Mouse (Mus musculus): ENCODE data around the gene Slfn8.
"Not testable (repeated sequence)": the region's sequence is repeated elsewhere in the genome, so short reads cannot be mapped to it uniquely, and the experiment has no call there.

Gene Slfn8

GRCm38 (mm10) chr11:83020621-83021020 lies at the start of gene Slfn8:
Slfn8 (minus strand) TSS chr11:83020810.
- DNase-seq (ENCODE audit: low spot score in 2 of 2) = peak; percentile 29 to 46

GRCm38 (mm10) chr11:83067982-83068694 lies 47.5 kb upstream of the Slfn8 start:
- DNase-seq (ENCODE audit: low spot score in 2 of 2) = peak in 1 of 2 experiments; percentile 22

- peak in 1 of 2 experiments; percentile 38 for DNase-seq (ENCODE audit: low spot score in 2 of 2)
Measured at GRCm38 (mm10) chr11:83066640-83067531, 46.3 kb upstream of the Slfn8 start.

GRCm38 (mm10) chr11:83065441-83066344 lies 45.1 kb upstream of the Slfn8 start:
- peak; percentile 46 to 47 for DNase-seq (ENCODE audit: low spot score in 2 of 2)

- peak; percentile 48 for DNase-seq (ENCODE audit: low spot score in 2 of 2)
Measured at GRCm38 (mm10) chr11:83064946-83065345, 44.3 kb upstream of the Slfn8 start, which contains the start of gene Slfn2. Slfn2 (plus strand) TSS chr11:83065112.

GRCm38 (mm10) chr11:83063941-83064349 lies 43.3 kb upstream of the Slfn8 start:
- peak in 1 of 2 experiments; percentile 3 for DNase-seq (ENCODE audit: low spot score in 2 of 2)

- DNase-seq (ENCODE audit: low spot score in 2 of 2) = no peak
Measured at GRCm38 (mm10) chr11:83063126-83063525, 42.5 kb upstream of the Slfn8 start.

- no peak for DNase-seq (ENCODE audit: low spot score in 2 of 2)
Measured at GRCm38 (mm10) chr11:83061806-83062205, 41.2 kb upstream of the Slfn8 start.

GRCm38 (mm10) chr11:83060412-83061020 lies 39.9 kb upstream of the Slfn8 start:
- DNase-seq (ENCODE audit: low spot score in 2 of 2) = no peak

- DNase-seq (ENCODE audit: low spot score in 2 of 2) = peak; percentile 60 to 74
Measured at GRCm38 (mm10) chr11:83057863-83058262, 37.3 kb upstream of the Slfn8 start.

- DNase-seq (ENCODE audit: low spot score in 2 of 2) = no peak
Measured at GRCm38 (mm10) chr11:83045642-83046041, 25.0 kb upstream of the Slfn8 start.

GRCm38 (mm10) chr11:83043891-83044290 lies 23.3 kb upstream of the Slfn8 start:
- DNase-seq (ENCODE audit: low spot score in 2 of 2) = no peak

GRCm38 (mm10) chr11:83041000-83041399 lies 20.4 kb upstream of the Slfn8 start:
- DNase-seq (ENCODE audit: low spot score in 2 of 2) = no peak

GRCm38 (mm10) chr11:83040325-83040724 lies 19.7 kb upstream of the Slfn8 start:
- peak; percentile 63 to 65 for DNase-seq (ENCODE audit: low spot score in 2 of 2)

- no peak for DNase-seq (ENCODE audit: low spot score in 2 of 2)
Measured at GRCm38 (mm10) chr11:83039796-83040195, 19.2 kb upstream of the Slfn8 start.

GRCm38 (mm10) chr11:83039156-83039555 lies 18.5 kb upstream of the Slfn8 start:
- no peak for DNase-seq (ENCODE audit: low spot score in 2 of 2)

- not testable (repeated sequence) for DNase-seq (ENCODE audit: low spot score in 2 of 2)
Measured at GRCm38 (mm10) chr11:83038686-83039085, 18.1 kb upstream of the Slfn8 start.

- not testable (repeated sequence) for DNase-seq (ENCODE audit: low spot score in 2 of 2)
Measured at GRCm38 (mm10) chr11:83019561-83020519, 770 bp downstream of the Slfn8 start.

- no peak for DNase-seq (ENCODE audit: low spot score in 2 of 2)
Measured at GRCm38 (mm10) chr11:83016093-83016492, 4.5 kb downstream of the Slfn8 start.

- no peak for DNase-seq (ENCODE audit: low spot score in 2 of 2)
Measured at GRCm38 (mm10) chr11:83013356-83013755, 7.3 kb downstream of the Slfn8 start.

Measured in thymus, postnatal 10 days (tissue).